ENCODE assay signal across 8 mouse cellular contexts in genomic region chr6:43666611-43667400, GRCm38 (mm10). TPM values are rescaled to one million over a fixed set of nuclear protein-coding genes. Genes with fewer than 3 reads are reported as not detected.
DNase-seq lines count a peak whose midpoint lies in the region; ATAC-seq and TF ChIP-seq lines count a peak whose summit lies in the region.

No protein-coding gene starts in this region.

- no peaks in the 10 kb centered on the region for H3K9me3 ChIP-seq in embryonic facial prominence, embryonic 13.5 days
- no peaks in the 10 kb centered on the region for H3K9me3 ChIP-seq in intestine, embryonic 15.5 days
- H3K9me3 ChIP-seq in neural tube, embryonic 13.5 days: no peaks in the 10 kb centered on the region

- no peak for ATAC-seq in embryonic facial prominence, embryonic 13.5 days (ENCODE audit: insufficient number of reproducible peaks, insufficient read depth, low FRiP score, low TSS enrichment, low read depth)
- peak; percentile 9 for ATAC-seq in intestine, embryonic 15.5 days
- ATAC-seq in neural tube, embryonic 13.5 days (ENCODE audit: low read depth): peak; percentile 3

- peak overlapping the region; percentile 63 for H3K4me2 ChIP-seq in embryonic facial prominence, embryonic 13.5 days
- H3K4me2 ChIP-seq in intestine, embryonic 15.5 days (replicated peaks): peak overlapping the region; percentile 58
- H3K4me2 ChIP-seq in neural tube, embryonic 13.5 days: peak overlapping the region; percentile 67

- peak overlapping the region; percentile 85 for H3K4me3 ChIP-seq in layer of hippocampus, adult 2 months
- H3K4me3 ChIP-seq in embryonic facial prominence, embryonic 13.5 days: peak overlapping the region; percentile 64
- peak overlapping the region; percentile 61 for H3K4me3 ChIP-seq in intestine, embryonic 15.5 days (replicated peaks)
- H3K4me3 ChIP-seq in neural tube, embryonic 13.5 days: peak overlapping the region; percentile 52

- peak overlapping the region; percentile 98 for H3K27ac ChIP-seq in layer of hippocampus, adult 2 months
- peak overlapping the region; percentile 98 for H3K27ac ChIP-seq in embryonic facial prominence, embryonic 13.5 days
- H3K27ac ChIP-seq in intestine, embryonic 15.5 days: peak overlapping the region; percentile 94; the same call in 1 of the 2 replicates
- H3K27ac ChIP-seq in neural tube, embryonic 13.5 days (replicated peaks): peak overlapping the region; percentile 95

- no peaks in the 10 kb centered on the region for H3K27me3 ChIP-seq in embryonic facial prominence, embryonic 13.5 days
- H3K27me3 ChIP-seq in intestine, embryonic 15.5 days (replicated peaks): no peaks in the 10 kb centered on the region
- H3K27me3 ChIP-seq in neural tube, embryonic 13.5 days: no peaks in the 10 kb centered on the region

- H3K4me1 ChIP-seq in embryonic facial prominence, embryonic 13.5 days: no peaks in the 10 kb centered on the region
- H3K4me1 ChIP-seq in intestine, embryonic 15.5 days (replicated peaks): no peaks in the 10 kb centered on the region
- H3K4me1 ChIP-seq in neural tube, embryonic 13.5 days (replicated peaks): peaks cover 9% of the 10 kb centered on the region; the same call in 1 of the 2 replicates

- H3K9ac ChIP-seq in embryonic facial prominence, embryonic 13.5 days: peak overlapping the region; percentile 82; the same call in 1 of the 2 replicates
- H3K9ac ChIP-seq in intestine, embryonic 15.5 days: no peak overlapping the region
- peak overlapping the region; percentile 71 for H3K9ac ChIP-seq in neural tube, embryonic 13.5 days

- no peak for DNase-seq in layer of hippocampus, adult 2 months (ENCODE audit: low spot score in 2 of 2)
- DNase-seq in layer of hippocampus, postnatal 25 days (ENCODE audit: extremely low spot score in 1 of 2, low spot score in 1 of 2): no peak
- no peak for DNase-seq in right cerebral cortex, adult 2 months (ENCODE audit: low spot score in 2 of 2)
- DNase-seq in urinary bladder, adult 2 months (ENCODE audit: low spot score): no peak
- DNase-seq in frontal cortex, postnatal 10 days (ENCODE audit: low spot score in 2 of 2): no peak

- TF ChIP-seq CTCF in layer of hippocampus, adult 2 months (conservative IDR thresholded peaks at IDR 0.05): no peak

- no peaks in the 10 kb centered on the region for H3K36me3 ChIP-seq in embryonic facial prominence, embryonic 13.5 days
- no peaks in the 10 kb centered on the region for H3K36me3 ChIP-seq in intestine, embryonic 15.5 days
- no peaks in the 10 kb centered on the region for H3K36me3 ChIP-seq in neural tube, embryonic 13.5 days

- 84% methylated on average over 7 of the region's 7 CpGs for WGBS in embryonic facial prominence, embryonic 13.5 days
- 76% methylated on average over 7 of the region's 7 CpGs for WGBS in intestine, embryonic 15.5 days
- WGBS in neural tube, embryonic 13.5 days: 85% methylated on average over 7 of the region's 7 CpGs

RNA-seq across cellular contexts. Expression of gene Tpk1, which starts 0.7 kb away (rescaled TPM):
- total RNA-seq in layer of hippocampus, adult 2 months (2021): 1 to 10 TPM; 2.6 to 3.6 TPM
- 1 to 10 TPM; 2.1 to 3.2 TPM for total RNA-seq in layer of hippocampus, postnatal 25 days (2021)
- polyA plus RNA-seq in embryonic facial prominence, embryonic 13.5 days (2015; fragmentation: Nextera tagmentation; extraction: Ambion mirVana): 9.0 and 11.3 TPM in 2 replicates
- 18.9 and 20.6 TPM in 2 replicates for polyA plus RNA-seq in intestine, embryonic 15.5 days (2015; fragmentation: Nextera tagmentation; extraction: Ambion mirVana)
- 5.5 and 6.1 TPM in 2 replicates for polyA plus RNA-seq in neural tube, embryonic 13.5 days (2015; fragmentation: Nextera tagmentation; extraction: Ambion mirVana)
- 8.3 and 9.2 TPM in 2 replicates for polyA plus RNA-seq in urinary bladder, adult 2 months (2012; rRNA removed)
